In genomic region chr17:47275796-47276311, GRCm38 (mm10) we compare ENCODE assay signal across 11 mouse cellular contexts.
DNase-seq lines count a peak whose midpoint lies in the region; ATAC-seq and TF ChIP-seq lines count a peak whose summit lies in the region.
"Had no signal": no experiment of that assay in that cellular context is flagged by ENCODE, and none has a peak within 500 bp of the region (broad histone marks: within the 10 kb centered on the region; RNA-seq: fewer than 3 reads in every experiment).

No protein-coding gene starts in this region.

- no peaks in the 10 kb centered on the region for H3K36me3 ChIP-seq in hindbrain, postnatal 0 days (ENCODE audit: insufficient read depth, low read length)
- H3K36me3 ChIP-seq in hindbrain, embryonic 12.5 days, result peaks cover 7% of the 10 kb centered on the region; the same call in 1 of the 2 replicates
- no peaks in the 10 kb centered on the region; the same call in 1 of the 2 replicates for H3K36me3 ChIP-seq in intestine, postnatal 0 days (ENCODE audit: control insufficient read depth, insufficient read depth)
- H3K36me3 ChIP-seq: G1E had no signal

- no peak overlapping the region for H3K27ac ChIP-seq in hindbrain, postnatal 0 days
- H3K27ac ChIP-seq in hindbrain, embryonic 12.5 days, result no peak overlapping the region
- no peak overlapping the region for H3K27ac ChIP-seq in intestine, postnatal 0 days (ENCODE audit: low read depth, low read length)
- H3K27ac ChIP-seq in olfactory bulb, adult 2 months (ENCODE audit: insufficient read depth, low read depth, low read length), result peak overlapping the region; percentile 62; the same call in 1 of the 2 replicates

- DNase-seq in hindbrain, postnatal 0 days (ENCODE audit: low spot score), result peak; percentile 14
- peak; percentile 56 for DNase-seq in kidney, postnatal 14 days
- DNase-seq in layer of hippocampus, adult 9-10 months (ENCODE audit: low spot score), result no peak
- no peak for DNase-seq in cerebellum, adult 11-12 months
- DNase-seq: adrenal gland, postnatal 14 days; heart, postnatal 36 days; spleen, adult 18-20 months had no signal

- H3K27me3 ChIP-seq in hindbrain, postnatal 0 days (ENCODE audit: insufficient read depth, low read length), result no peaks in the 10 kb centered on the region
- no peaks in the 10 kb centered on the region for H3K27me3 ChIP-seq in hindbrain, embryonic 12.5 days
- no peaks in the 10 kb centered on the region for H3K27me3 ChIP-seq in intestine, postnatal 0 days (replicated peaks; ENCODE audit: control insufficient read depth, insufficient read depth, low read length)

- TF ChIP-seq POLR2A in olfactory bulb, adult 2 months (IDR thresholded peaks at IDR 0.05; ENCODE audit: insufficient read depth, low read depth, low read length), result no peak

- ATAC-seq in hindbrain, postnatal 0 days, result peak; percentile 40; the same call in 1 of the 2 replicates
- ATAC-seq in hindbrain, embryonic 12.5 days (ENCODE audit: low FRiP score), result no peak
- peak; percentile 41 for ATAC-seq in intestine, postnatal 0 days

- H3K9ac ChIP-seq in hindbrain, postnatal 0 days (replicated peaks; ENCODE audit: low read length), result no peak overlapping the region
- no peak overlapping the region for H3K9ac ChIP-seq in hindbrain, embryonic 12.5 days
- no peak overlapping the region for H3K9ac ChIP-seq in intestine, postnatal 0 days (ENCODE audit: low read depth, low read length)

- no peaks in the 10 kb centered on the region for H3K9me3 ChIP-seq in hindbrain, postnatal 0 days (ENCODE audit: low read length)
- no peaks in the 10 kb centered on the region for H3K9me3 ChIP-seq in hindbrain, embryonic 12.5 days (replicated peaks)
- no peaks in the 10 kb centered on the region for H3K9me3 ChIP-seq in intestine, postnatal 0 days (ENCODE audit: control insufficient read depth)

- no peak for TF ChIP-seq CTCF in hindbrain, postnatal 0 days (IDR thresholded peaks at IDR 0.05; ENCODE audit: low read depth)
- no peak for TF ChIP-seq CTCF in intestine, postnatal 0 days (IDR thresholded peaks at IDR 0.05; ENCODE audit: low read depth)
- no peak for TF ChIP-seq CTCF in olfactory bulb, adult 2 months (IDR thresholded peaks at IDR 0.05; ENCODE audit: insufficient read depth, low read depth, low read length)

- no peak overlapping the region for H3K4me3 ChIP-seq in hindbrain, postnatal 0 days (ENCODE audit: low read length)
- no peak overlapping the region for H3K4me3 ChIP-seq in hindbrain, embryonic 12.5 days
- no peak overlapping the region for H3K4me3 ChIP-seq in intestine, postnatal 0 days (ENCODE audit: low read depth, low read length)
- H3K4me3 ChIP-seq in olfactory bulb, adult 2 months (ENCODE audit: insufficient read depth, low read depth, low read length), result no peak overlapping the region

- H3K4me2 ChIP-seq in hindbrain, postnatal 0 days (ENCODE audit: low read depth, low read length), result no peak overlapping the region
- H3K4me2 ChIP-seq in hindbrain, embryonic 12.5 days (replicated peaks), result no peak overlapping the region
- H3K4me2 ChIP-seq in intestine, postnatal 0 days (replicated peaks; ENCODE audit: low read depth), result peak overlapping the region; percentile 47

- WGBS in hindbrain, postnatal 0 days, result 63% methylated on average over 19 of the region's 19 CpGs
- 81% methylated on average over 19 of the region's 19 CpGs for WGBS in hindbrain, embryonic 12.5 days
- WGBS in intestine, postnatal 0 days, result 36% methylated on average over 19 of the region's 19 CpGs
- WGBS in olfactory bulb, adult 2 months, result 50% methylated on average over 19 of the region's 19 CpGs

- no peaks in the 10 kb centered on the region for H3K4me1 ChIP-seq in hindbrain, postnatal 0 days (ENCODE audit: insufficient read depth, low read length)
- no peaks in the 10 kb centered on the region for H3K4me1 ChIP-seq in hindbrain, embryonic 12.5 days
- H3K4me1 ChIP-seq in intestine, postnatal 0 days (replicated peaks; ENCODE audit: control insufficient read depth, insufficient read depth, low read length), result 0 out of 2 replicates have a peak, but pooled peaks cover 3% of the 10 kb centered on the region
- H3K4me1 ChIP-seq in olfactory bulb, adult 2 months (ENCODE audit: control insufficient read depth, insufficient read depth, low read length), result peaks cover 28% of the 10 kb centered on the region

Comparison
In these comparisons a context has a peak if more than half of its experiments do, and no peak if none do; other contexts are left out.
1. DNase-seq: peak in hindbrain, postnatal 0 days (single experiment) and kidney, postnatal 14 days (single experiment); none in layer of hippocampus, adult 9-10 months (single experiment) and cerebellum, adult 11-12 months (single experiment).